Mouse (Mus musculus): ENCODE measurements around the gene Ctrc.

GRCm38 (mm10) chr4:141861591-141862295, 15.6 kb upstream of the Ctrc start:
- TF ChIP-seq CTCF (IDR thresholded peaks at IDR 0.05; ENCODE audit: extremely low read depth, insufficient read length, insufficient replicate concordance, low read depth, low read length) = no peak
- no peak for TF ChIP-seq POLR2A (IDR thresholded peaks at IDR 0.05; ENCODE audit: low read depth, low read length)

All from small intestine, adult 2 months (tissue).